Mouse (Mus musculus) C2C12 (cell line): ENCODE measurements around the gene Palld.

Experiments
- CEBPB ChIP-seq: IDR thresholded peaks from one replicate; pipeline ENCODE4 v1.6.1; 2011; ENCODE audit warnings: low read depth, mild to moderate bottlenecking, control low read depth, moderate library complexity
- CTCF ChIP-seq: IDR thresholded peaks from one replicate; pipeline ENCODE4 v1.5.1; 2011; ENCODE audit not compliant: control insufficient read depth, insufficient read depth, insufficient read length
- FOSL1 ChIP-seq: IDR thresholded peaks from one replicate; pipeline ENCODE4 v1.8.0; 2011; ENCODE audit warnings: mild to moderate bottlenecking, low read length; ENCODE audit not compliant: poor library complexity, insufficient read depth, severe bottlenecking
- MAX ChIP-seq: IDR thresholded peaks from one replicate; pipeline ENCODE4 v1.6.1; 2011; ENCODE audit warnings: mild to moderate bottlenecking, control low read depth
- MYOG ChIP-seq: IDR thresholded peaks from one replicate; pipeline ENCODE4 v1.6.1; 2011; ENCODE audit not compliant: control insufficient read depth, insufficient read length; ENCODE audit errors: extremely low read depth

DNA sequence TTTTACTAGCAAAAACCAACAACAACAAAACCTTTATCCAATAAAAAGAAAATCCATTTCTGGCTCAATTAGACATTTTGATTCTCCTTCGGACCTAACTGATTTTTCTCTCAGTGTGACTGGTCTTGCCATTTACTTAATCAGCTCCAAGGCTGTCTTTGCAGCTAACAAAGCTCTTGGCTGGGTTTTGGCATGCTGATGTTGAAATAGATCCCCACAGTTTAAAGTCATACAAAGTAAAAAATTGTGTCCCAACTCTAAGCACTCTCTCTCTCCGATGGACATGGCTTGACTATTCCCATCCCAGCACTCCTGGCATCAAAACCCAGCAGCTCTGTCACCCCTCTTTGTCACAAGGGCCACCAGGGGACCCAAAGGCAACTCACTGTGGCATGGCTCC, 190.1 kb downstream of the Palld start:
- no peak for TF ChIP-seq FOSL1
- no peak for TF ChIP-seq MYOG
- no peak for TF ChIP-seq CTCF
- no peak for TF ChIP-seq MAX
- no peak for TF ChIP-seq CEBPB
